Mouse (Mus musculus) gastrocnemius, adult 2 months (tissue): ENCODE results near the gene Hao2. TPM values are rescaled to one million over a fixed set of nuclear protein-coding genes. Genes with fewer than 3 reads are reported as not detected.

Experiments
- DNase-seq: peaks from one replicate; pipeline ENCODE4 v3.0.0; 2022
- H3K27ac ChIP-seq: fragments of 200-600 bp; 2 replicates; pipeline ENCODE4 v1.8.1; 2022; ENCODE audit warnings: mild to moderate bottlenecking
- H3K4me3 ChIP-seq: fragments of 200-600 bp; 2 replicates; pipeline ENCODE4 v1.8.1; 2022; ENCODE audit warnings: mild to moderate bottlenecking, moderate library complexity
- CTCF ChIP-seq: fragments of 200-600 bp; IDR thresholded peaks from 2 replicates; pipeline ENCODE4 v1.8.1; 2022; ENCODE audit warnings: antibody characterized with exemption, mild to moderate bottlenecking, moderate library complexity
- intact Hi-C: fragments of 180-260 bp; cut with DNase I; formaldehyde crosslinking; loops from one replicate; pipeline ENCODE4 v1.15.1; 2025
- total RNA-seq, 2 experiments: library from RNA; stranded (reverse); gene quantifications; 2 replicates each; pipeline ENCODE4 v1.2.3; 2021

Hao2 gene
- total RNA-seq, 2 experiments from 2014 or later, result not detected

- no peak for DNase-seq
- H3K4me3 ChIP-seq, result no peak overlapping the region
- TF ChIP-seq CTCF, result no peak
- intact Hi-C loops, result no loop called here
- H3K27ac ChIP-seq, result no peak overlapping the region
Measured at GRCm38 (mm10) chr3:98852631-98853030, 40.4 kb downstream of the Hao2 start.

- TF ChIP-seq CTCF, result no peak
- H3K4me3 ChIP-seq, result no peak overlapping the region
- DNase-seq, result no peak
- intact Hi-C loops, result no loop called here
- no peak overlapping the region for H3K27ac ChIP-seq
Measured at GRCm38 (mm10) chr3:98851853-98852252, 41.2 kb downstream of the Hao2 start.

- Histone ChIP-seq H3K27ac (no peak overlapping the region), H3K4me3 (no peak overlapping the region)
- intact Hi-C loops, result no loop called here
- DNase-seq, result no peak
- TF ChIP-seq CTCF, result no peak
Measured at GRCm38 (mm10) chr3:98850262-98850661, 42.8 kb downstream of the Hao2 start.

- no peak overlapping the region for H3K4me3 ChIP-seq
- TF ChIP-seq CTCF, result no peak
- no peak for DNase-seq
- no peak overlapping the region for H3K27ac ChIP-seq
- intact Hi-C loops, result no loop called here
Measured at GRCm38 (mm10) chr3:98848898-98849297, 44.1 kb downstream of the Hao2 start.

Other genes starting within 250 kb of the Hao2 start
- not detected for gene Hsd3b2, start 168.7 kb downstream of the Hao2 start, total RNA-seq
- gene Hsd3b3, start 130.1 kb downstream of the Hao2 start, total RNA-seq, result not detected
- gene Hsd3b6, start 78.8 kb downstream of the Hao2 start, total RNA-seq, result not detected
- not detected for gene Hsd3b1, start 33.4 kb downstream of the Hao2 start, total RNA-seq
- gene Wars2, start 247.8 kb upstream of the Hao2 start, total RNA-seq, result 1 to 10 TPM; 5.3 to 7.8 TPM